Mouse (Mus musculus) kidney, postnatal 36 days (tissue): ENCODE measurements around the gene Zfp655.
"Not testable (repeated sequence)": the region's sequence is repeated elsewhere in the genome, so short reads cannot be mapped to it uniquely, and the experiment has no call there.

Source experiments
- DNase-seq, 2 experiments: peaks; one replicate each; pipeline ENCODE4 v3.0.0; 2021 to 2022; ENCODE audit warnings: mixed read lengths in 2 of 2

The Zfp655 gene

GRCm38 (mm10) chr5:145223395-145223794 is 8.1 kb upstream of the Zfp655 start:
- no peak for DNase-seq

DNA sequence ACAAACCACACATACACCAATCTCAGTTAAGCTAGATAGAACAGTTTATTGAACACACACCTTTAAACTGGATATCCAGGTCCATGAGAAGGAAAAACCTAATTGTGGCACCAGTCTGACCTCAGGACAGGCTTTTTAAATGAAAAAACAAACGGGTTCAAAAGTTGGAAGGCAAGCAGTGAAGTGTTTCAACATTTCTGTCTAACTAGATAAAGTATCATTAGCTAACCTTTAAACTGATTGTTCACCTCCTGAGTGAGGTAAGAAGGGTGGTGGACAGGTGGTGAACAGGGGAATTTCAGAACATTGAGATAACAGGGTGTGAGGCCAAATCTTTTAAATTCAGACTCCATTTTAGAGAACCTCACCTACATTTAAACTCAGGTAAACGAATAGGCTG is 5.1 kb upstream of the Zfp655 start:
- no peak for DNase-seq

DNA sequence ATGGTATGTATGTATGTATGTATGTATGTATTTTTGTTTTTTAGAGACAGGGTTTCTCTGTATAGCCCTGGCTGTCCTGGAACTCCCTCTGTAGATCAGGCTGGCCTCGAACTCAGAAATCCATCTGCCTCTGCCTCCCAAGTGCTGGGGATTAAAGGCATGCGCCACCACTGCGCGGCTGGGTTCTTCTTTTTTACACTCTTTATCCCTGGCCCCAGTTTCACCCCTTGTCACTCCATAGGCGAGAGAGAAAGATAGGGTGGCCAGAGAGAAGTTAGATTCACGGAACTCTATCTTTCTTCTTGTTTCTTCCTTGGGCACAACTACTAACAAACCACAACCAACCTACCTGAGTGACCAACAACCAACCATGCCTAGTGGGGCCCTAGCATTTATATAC is 2.2 kb upstream of the Zfp655 start:
- DNase-seq, result not testable (repeated sequence)

- DNase-seq, result peak; percentile 29 to 32
Measured at GRCm38 (mm10) chr5:145230641-145231040, 874 bp upstream of the Zfp655 start.

DNA sequence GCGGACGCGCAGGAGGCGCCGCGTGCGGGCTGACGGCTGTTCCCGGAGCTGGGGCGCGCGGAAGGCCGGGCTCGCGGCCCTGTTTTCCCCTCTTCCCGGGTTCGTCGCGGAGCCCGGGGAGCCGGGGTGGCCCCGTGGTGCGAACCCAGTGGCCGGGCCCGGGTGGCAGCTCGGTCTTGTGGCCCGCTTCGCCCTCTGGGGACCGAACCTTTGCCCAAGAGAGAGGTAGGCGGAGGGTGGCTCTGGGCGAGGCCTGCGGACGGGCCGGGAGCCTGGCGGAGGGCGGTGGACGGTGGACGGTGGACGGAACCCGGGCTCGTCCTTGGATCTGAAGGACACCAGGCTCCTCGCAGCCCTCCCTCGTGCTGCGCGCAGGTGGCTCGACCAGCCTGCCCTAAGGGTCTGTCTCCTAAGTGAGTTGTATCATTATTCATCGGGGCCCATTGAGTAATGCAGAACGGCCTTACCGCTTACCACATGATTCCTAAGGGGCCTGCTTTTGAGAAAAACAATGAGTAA is 437 bp downstream of the Zfp655 start:
- DNase-seq, result peak in 1 of 2 experiments; percentile 23

GRCm38 (mm10) chr5:145234636-145235035 is 3.1 kb downstream of the Zfp655 start:
- DNase-seq, result peak; percentile 31 to 53

GRCm38 (mm10) chr5:145249520-145249919 is 18.0 kb downstream of the Zfp655 start:
- DNase-seq, result no peak

GRCm38 (mm10) chr5:145273568-145273967 is 42.1 kb downstream of the Zfp655 start:
- not testable (repeated sequence) for DNase-seq

- DNase-seq, result no peak
Measured at GRCm38 (mm10) chr5:145279948-145280347, 48.4 kb downstream of the Zfp655 start.

- peak; percentile 96 for DNase-seq
Measured at GRCm38 (mm10) chr5:145280371-145281143, 49.0 kb downstream of the Zfp655 start, which contains the start of gene Zscan25. Zscan25 (plus strand) TSS chr5:145280500.

DNA sequence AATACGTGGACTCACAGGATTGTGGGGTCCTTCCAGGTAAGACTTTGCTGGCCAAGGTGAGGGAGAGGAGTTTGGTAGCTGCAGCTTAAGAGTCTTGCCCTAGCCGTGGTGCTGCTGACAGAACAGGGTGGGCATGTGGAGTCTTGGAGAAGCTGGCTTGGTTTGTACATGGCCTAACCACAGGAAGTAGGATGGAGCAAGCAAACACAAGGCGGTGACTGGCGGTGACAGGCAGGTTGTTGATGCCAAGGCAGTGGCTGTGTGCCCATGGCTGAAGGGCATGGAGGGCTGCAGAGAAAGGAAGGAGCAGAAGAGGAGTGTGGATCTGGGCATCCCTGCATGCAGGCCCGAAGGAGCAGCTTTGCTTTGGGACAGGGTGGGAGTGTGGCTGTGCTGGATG is 56.9 kb downstream of the Zfp655 start:
- no peak for DNase-seq

DNA sequence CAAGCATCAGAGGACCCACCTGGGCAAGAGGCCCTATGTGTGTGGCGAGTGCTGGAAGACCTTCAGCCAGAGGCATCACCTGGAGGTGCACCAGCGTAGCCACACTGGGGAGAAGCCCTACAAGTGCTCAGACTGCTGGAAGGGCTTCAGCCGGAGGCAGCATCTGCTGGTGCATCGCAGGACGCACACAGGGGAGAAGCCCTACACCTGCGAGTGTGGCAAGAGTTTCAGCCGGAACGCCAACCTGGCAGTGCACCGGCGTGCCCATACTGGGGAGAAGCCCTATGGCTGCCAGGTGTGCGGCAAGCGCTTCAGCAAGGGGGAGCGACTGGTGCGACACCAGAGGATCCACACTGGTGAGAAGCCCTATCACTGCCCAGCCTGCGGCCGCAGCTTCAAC is 59.2 kb downstream of the Zfp655 start:
- no peak for DNase-seq

DNA sequence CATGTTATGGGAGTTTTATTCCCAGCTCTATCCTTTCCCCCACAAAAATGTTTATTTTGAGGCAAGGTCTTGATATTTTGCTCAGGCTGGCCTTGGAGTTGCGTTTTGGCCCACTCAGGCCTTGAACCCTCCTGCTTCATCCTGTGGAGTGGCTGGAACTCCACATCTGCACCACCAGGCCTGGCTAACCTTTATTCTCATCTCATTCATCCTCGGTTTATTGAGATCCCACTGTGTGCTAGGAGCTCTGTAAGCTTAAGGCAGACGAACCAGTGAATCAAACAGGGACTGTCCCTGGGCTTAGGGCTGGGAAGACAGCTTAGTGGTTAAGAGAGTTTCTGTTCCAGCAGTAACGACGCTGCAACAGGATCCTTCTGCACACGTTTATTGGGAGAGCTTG is 60.9 kb downstream of the Zfp655 start:
- no peak for DNase-seq
